Comparison of ENCODE assay signal across 23 mouse cellular contexts in genomic region chr17:14392443-14392842, GRCm38 (mm10).
DNase-seq lines count a peak whose midpoint lies in the region; ATAC-seq lines count a peak whose summit lies in the region.
"Had no signal": no experiment of that assay in that cellular context is flagged by ENCODE, and none has a peak within 500 bp of the region (broad histone marks: within the 10 kb centered on the region; RNA-seq: fewer than 3 reads in every experiment).

No protein-coding gene starts in this region.

- no peak overlapping the region for H3K27ac ChIP-seq in heart, embryonic 10.5 days
- no peak overlapping the region for H3K27ac ChIP-seq in heart, embryonic 14.5 days (replicated peaks in 1 of 2; ENCODE audit: control insufficient read depth in 1 of 2, insufficient read depth in 1 of 2, low read depth in 2 of 2, low read length in 2 of 2)
- H3K27ac ChIP-seq in heart, embryonic 16.5 days (ENCODE audit: low read length): no peak overlapping the region
- H3K27ac ChIP-seq: embryonic facial prominence, embryonic 10.5 days; embryonic facial prominence, embryonic 12.5 days; forebrain, embryonic 13.5 days; forebrain, embryonic 15.5 days had no signal

- WGBS in heart, embryonic 10.5 days: 11% methylated on average over 2 of the region's 2 CpGs
- 12% methylated on average over 2 of the region's 2 CpGs for WGBS in heart, embryonic 14.5 days
- whole genome bisulfite sequencing in heart, embryonic 16.5 days: 24% methylated on average over 2 of the region's 2 CpGs

- H3K4me3 ChIP-seq in heart, embryonic 10.5 days: no peak overlapping the region
- no peak overlapping the region for H3K4me3 ChIP-seq in heart, embryonic 14.5 days (ENCODE audit: control insufficient read depth in 1 of 2, insufficient read depth in 1 of 2, low read depth in 1 of 2, low read length in 2 of 2)
- no peak overlapping the region for H3K4me3 ChIP-seq in heart, embryonic 16.5 days (ENCODE audit: low read length)
- H3K4me3 ChIP-seq: embryonic facial prominence, embryonic 10.5 days; embryonic facial prominence, embryonic 12.5 days; forebrain, embryonic 13.5 days; forebrain, embryonic 15.5 days had no signal

- H3K36me3 ChIP-seq in heart, embryonic 10.5 days: no peaks in the 10 kb centered on the region
- H3K36me3 ChIP-seq in heart, embryonic 14.5 days (ENCODE audit: control insufficient read depth, insufficient read depth, low read length): no peaks in the 10 kb centered on the region
- H3K36me3 ChIP-seq in heart, embryonic 16.5 days (ENCODE audit: control insufficient read depth, insufficient read depth): no peaks in the 10 kb centered on the region
- H3K36me3 ChIP-seq: embryonic facial prominence, embryonic 10.5 days; forebrain, embryonic 15.5 days; G1E had no signal

- DNase-seq in heart, embryonic 10.5 days (ENCODE audit: low spot score): peak; percentile 85
- no peak for DNase-seq in heart, adult 9 months (ENCODE audit: low spot score in 2 of 2)
- DNase-seq in heart, postnatal 36 days: no peak
- DNase-seq in heart, adult 18-20 months: no peak
- DNase-seq: adrenal gland, adult 8-10 months; adrenal gland, postnatal 14 days; adrenal gland, postnatal 36 days; B cell, adult 2 months; cerebellum, adult 11-12 months; cerebellum, adult 2 months; cerebellum, adult 9-10 months; cerebellum, postnatal 10 days; cerebellum, postnatal 25 days had no signal

- H3K27me3 ChIP-seq in heart, embryonic 10.5 days (ENCODE audit: insufficient read depth, poor library complexity, severe bottlenecking): peaks cover 89% of the 10 kb centered on the region
- H3K27me3 ChIP-seq in heart, embryonic 14.5 days (ENCODE audit: control insufficient read depth, insufficient read depth, low read length): peaks cover 63% of the 10 kb centered on the region
- peaks cover 38% of the 10 kb centered on the region for H3K27me3 ChIP-seq in heart, embryonic 16.5 days (ENCODE audit: control insufficient read depth, insufficient read depth, low read length)
- H3K27me3 ChIP-seq: embryonic facial prominence, embryonic 12.5 days; forebrain, embryonic 13.5 days; forebrain, embryonic 15.5 days; Patski had no signal

- H3K4me1 ChIP-seq in heart, embryonic 10.5 days: peaks cover 14% of the 10 kb centered on the region; the same call in 1 of the 2 replicates
- peaks cover 11 to 19% of the 10 kb centered on the region in 2 experiments for H3K4me1 ChIP-seq in heart, embryonic 14.5 days (ENCODE audit: control insufficient read depth in 2 of 2, insufficient read depth in 2 of 2, low read length in 2 of 2)
- peaks cover 15% of the 10 kb centered on the region for H3K4me1 ChIP-seq in heart, embryonic 16.5 days (ENCODE audit: control insufficient read depth, insufficient read depth, low read length)
- H3K4me1 ChIP-seq: forebrain, embryonic 13.5 days; forebrain, embryonic 15.5 days had no signal

- H3K9ac ChIP-seq in heart, embryonic 14.5 days (ENCODE audit: low read length): no peak overlapping the region
- no peak overlapping the region for H3K9ac ChIP-seq in heart, embryonic 16.5 days (ENCODE audit: low read length)
- H3K9ac ChIP-seq: embryonic facial prominence, embryonic 12.5 days; forebrain, embryonic 13.5 days; forebrain, embryonic 15.5 days had no signal

- peak; percentile 37; the same call in 1 of the 2 replicates for ATAC-seq in heart, embryonic 14.5 days (ENCODE audit: insufficient number of reproducible peaks, insufficient read depth, low FRiP score, low read depth)
- 0 out of 2 replicates have a peak, but pooled peaks have one; percentile 49 for ATAC-seq in heart, embryonic 16.5 days (replicated peaks; ENCODE audit: extremely low read depth, insufficient read depth, low FRiP score)
- ATAC-seq: activated CD4-positive, CD25-positive, alpha-beta regulatory T cell, adult 4 months; CD4-positive, CD25-positive, alpha-beta regulatory T cell, adult 4 months; forebrain, embryonic 13.5 days; forebrain, embryonic 15.5 days; Patski had no signal

- H3K9me3 ChIP-seq in heart, embryonic 10.5 days: no peaks in the 10 kb centered on the region
- H3K9me3 ChIP-seq in heart, embryonic 14.5 days (ENCODE audit: control insufficient read depth, low read length): no peaks in the 10 kb centered on the region
- H3K9me3 ChIP-seq in heart, embryonic 16.5 days (replicated peaks; ENCODE audit: control insufficient read depth, low read length): no peaks in the 10 kb centered on the region
- H3K9me3 ChIP-seq: embryonic facial prominence, embryonic 10.5 days; embryonic facial prominence, embryonic 12.5 days; forebrain, embryonic 13.5 days; forebrain, embryonic 15.5 days; G1E had no signal

- no peak overlapping the region for H3K4me2 ChIP-seq in heart, embryonic 14.5 days (ENCODE audit: low read length)
- no peak overlapping the region for H3K4me2 ChIP-seq in heart, embryonic 16.5 days (ENCODE audit: low read depth, low read length)
- H3K4me2 ChIP-seq: embryonic facial prominence, embryonic 12.5 days; forebrain, embryonic 13.5 days; forebrain, embryonic 15.5 days had no signal

- intact Hi-C loops in heart, postnatal 36 days (cut with DNase I): no loop called here
